Mouse (Mus musculus): ENCODE results near the gene Trmt10b.

Trmt10b gene

GRCm38 (mm10) chr4:45296662-45297564 lies at the start of gene Trmt10b:
TSS of gene Trmt10b (plus strand) at chr4:45297127.
- peak in 1 of 2 experiments; percentile 13 for DNase-seq (ENCODE audit: low read depth in 1 of 2, low spot score in 2 of 2)

- DNase-seq (ENCODE audit: low read depth in 1 of 2, low spot score in 2 of 2): no peak
Measured at GRCm38 (mm10) chr4:45251265-45251664, 45.7 kb upstream of the Trmt10b start.

- DNase-seq (ENCODE audit: low read depth in 1 of 2, low spot score in 2 of 2): no peak
Measured at GRCm38 (mm10) chr4:45252861-45253262, 44.1 kb upstream of the Trmt10b start.

DNA sequence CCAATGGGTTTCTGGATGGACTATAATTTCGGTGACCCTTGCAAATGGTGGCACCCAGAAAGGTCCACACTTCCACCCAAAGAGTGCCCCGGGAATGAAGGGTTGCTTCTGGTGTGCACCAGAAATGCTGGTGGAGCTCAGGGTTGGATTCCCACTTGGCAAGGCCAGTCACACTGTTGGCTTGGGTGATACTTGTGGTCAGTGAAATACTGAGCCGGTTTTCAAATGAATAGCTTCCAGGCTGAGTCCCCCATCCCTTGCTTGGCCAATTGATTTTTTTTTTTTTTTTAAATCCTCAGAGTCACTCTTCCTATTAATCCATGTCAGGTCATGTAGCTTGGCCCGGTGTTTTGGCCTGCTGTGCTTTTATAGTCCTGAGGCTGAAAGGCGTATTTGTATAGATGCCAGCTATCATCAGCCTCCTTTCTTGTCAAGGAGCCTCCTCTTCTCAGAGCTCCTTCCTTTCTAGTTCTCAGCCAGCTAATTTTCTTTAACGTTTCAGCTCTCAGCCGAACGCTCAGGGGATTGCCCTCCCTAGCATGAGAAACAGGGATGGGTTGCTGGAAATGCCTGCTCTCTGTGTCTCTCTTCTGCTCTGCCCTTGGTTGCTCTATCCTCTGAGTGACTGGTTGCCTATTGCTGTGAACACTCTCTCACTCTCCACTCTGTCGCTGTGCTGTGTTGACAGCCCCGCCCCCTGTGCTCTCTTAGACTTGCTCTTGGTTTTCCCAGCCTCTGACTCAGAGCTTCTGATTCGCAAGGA lies 42.9 kb upstream of the Trmt10b start:
- DNase-seq (ENCODE audit: low read depth in 1 of 2, low spot score in 2 of 2): no peak

- DNase-seq (ENCODE audit: low read depth in 1 of 2, low spot score in 2 of 2): no peak
Measured at GRCm38 (mm10) chr4:45259232-45259832, 37.6 kb upstream of the Trmt10b start.

DNA sequence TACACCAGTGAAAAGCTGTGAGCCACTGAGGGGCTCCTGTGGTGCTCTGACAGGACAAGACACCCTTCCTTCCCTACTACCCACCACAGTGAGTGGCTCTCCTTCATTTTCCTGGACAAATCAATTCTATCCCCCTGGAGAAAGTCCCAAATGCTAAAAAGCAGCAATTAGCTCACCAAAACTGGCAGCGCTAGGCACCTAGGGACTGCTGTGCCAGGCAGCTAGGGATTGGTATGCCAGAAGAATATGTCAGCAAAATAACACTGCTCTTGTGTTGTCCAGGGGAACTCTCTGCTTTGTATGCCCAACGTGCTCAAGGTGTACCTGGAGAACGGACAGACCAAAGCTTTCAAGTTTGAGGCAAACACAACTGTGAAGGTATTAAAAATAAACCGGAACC lies 35.4 kb upstream of the Trmt10b start:
- DNase-seq (ENCODE audit: low read depth in 1 of 2, low spot score in 2 of 2): no peak

- DNase-seq (ENCODE audit: low read depth in 1 of 2, low spot score in 2 of 2): no peak
Measured at GRCm38 (mm10) chr4:45267883-45268282, 29.0 kb upstream of the Trmt10b start.

GRCm38 (mm10) chr4:45271041-45271452 lies 25.9 kb upstream of the Trmt10b start:
- no peak for DNase-seq (ENCODE audit: low read depth in 1 of 2, low spot score in 2 of 2)

- DNase-seq (ENCODE audit: low read depth in 1 of 2, low spot score in 2 of 2): no peak
Measured at GRCm38 (mm10) chr4:45275770-45276169, 21.2 kb upstream of the Trmt10b start.

- no peak for DNase-seq (ENCODE audit: low read depth in 1 of 2, low spot score in 2 of 2)
Measured at GRCm38 (mm10) chr4:45279292-45279691, 17.6 kb upstream of the Trmt10b start.

- DNase-seq (ENCODE audit: low read depth in 1 of 2, low spot score in 2 of 2): no peak
Measured at GRCm38 (mm10) chr4:45279981-45280548, 16.9 kb upstream of the Trmt10b start.

DNA sequence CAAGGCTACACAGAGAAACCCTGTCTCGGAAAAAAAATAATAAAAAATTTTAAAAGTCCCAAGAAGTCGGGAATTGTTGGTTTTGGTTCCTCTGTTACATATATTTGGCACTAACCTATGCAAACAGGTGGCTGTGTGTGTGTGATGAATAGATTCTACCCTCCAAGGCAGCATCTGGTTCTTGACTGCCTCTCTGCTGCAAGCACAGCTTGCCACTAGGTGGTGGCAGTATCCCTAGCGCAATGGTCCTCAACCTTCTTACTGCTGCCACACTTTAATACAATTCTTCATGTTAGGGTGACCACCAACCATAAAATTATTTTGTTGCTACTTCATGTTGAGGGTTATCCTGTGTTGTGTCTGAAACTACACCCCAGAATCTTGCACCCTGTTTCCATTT lies 10.6 kb upstream of the Trmt10b start:
- DNase-seq (ENCODE audit: low read depth in 1 of 2, low spot score in 2 of 2): no peak

- DNase-seq (ENCODE audit: low read depth in 1 of 2, low spot score in 2 of 2): no peak
Measured at GRCm38 (mm10) chr4:45287906-45288305, 9.0 kb upstream of the Trmt10b start.

GRCm38 (mm10) chr4:45305536-45305935 lies 8.6 kb downstream of the Trmt10b start:
- DNase-seq (ENCODE audit: low read depth in 1 of 2, low spot score in 2 of 2): no peak

GRCm38 (mm10) chr4:45308046-45308445 lies 11.1 kb downstream of the Trmt10b start:
- DNase-seq (ENCODE audit: low read depth in 1 of 2, low spot score in 2 of 2): no peak

- no peak for DNase-seq (ENCODE audit: low read depth in 1 of 2, low spot score in 2 of 2)
Measured at GRCm38 (mm10) chr4:45308606-45309005, 11.7 kb downstream of the Trmt10b start.

- DNase-seq (ENCODE audit: low read depth in 1 of 2, low spot score in 2 of 2): no peak
Measured at GRCm38 (mm10) chr4:45311056-45311455, 14.1 kb downstream of the Trmt10b start.

- peak; percentile 52 to 72 for DNase-seq (ENCODE audit: low read depth in 1 of 2, low spot score in 2 of 2)
Measured at GRCm38 (mm10) chr4:45320159-45320816, 23.4 kb downstream of the Trmt10b start.

- no peak for DNase-seq (ENCODE audit: low read depth in 1 of 2, low spot score in 2 of 2)
Measured at GRCm38 (mm10) chr4:45331139-45331538, 34.2 kb downstream of the Trmt10b start.

GRCm38 (mm10) chr4:45332466-45332865 lies 35.5 kb downstream of the Trmt10b start:
- DNase-seq (ENCODE audit: low read depth in 1 of 2, low spot score in 2 of 2): no peak

DNA sequence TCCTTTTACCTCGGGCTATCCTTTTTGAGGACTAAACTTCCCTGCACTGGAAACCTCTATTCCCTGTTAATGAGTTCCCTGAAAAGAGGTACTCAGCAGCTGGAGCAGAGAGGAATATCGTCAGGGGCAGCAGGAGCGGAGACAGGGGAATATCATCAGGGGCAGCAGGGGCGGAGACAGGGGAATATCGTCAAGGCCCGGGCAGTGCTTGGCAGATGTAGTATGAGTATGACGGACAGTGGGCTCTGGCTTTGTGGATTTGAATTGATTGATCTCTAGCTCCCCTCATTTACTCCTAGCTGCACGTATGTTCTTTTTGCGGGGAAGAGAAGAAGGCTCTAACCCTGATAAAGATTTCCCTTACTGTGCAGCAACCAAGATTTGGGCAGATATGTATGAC lies 44.3 kb downstream of the Trmt10b start:
- DNase-seq (ENCODE audit: low read depth in 1 of 2, low spot score in 2 of 2): no peak
